Mouse (Mus musculus) brain, embryonic 14.5 days (tissue): ENCODE results near the gene Arid2. TPM values are rescaled to one million over a fixed set of nuclear protein-coding genes. Genes with fewer than 3 reads are reported as not detected.

Experiments
- DNase-seq: peaks from one replicate; pipeline ENCODE4 v3.0.0-alpha.2; 2011; ENCODE audit warnings: low read depth
- CTCF ChIP-seq: fragments of 200-500 bp; IDR thresholded peaks from 2 replicates; pipeline ENCODE4 v1.5.1; 2012; ENCODE audit warnings: inconsistent platforms, mild to moderate bottlenecking, moderate library complexity, borderline replicate concordance; ENCODE audit not compliant: insufficient read depth, insufficient read length; ENCODE audit errors: extremely low read depth
- POLR2A ChIP-seq: fragments of 200-500 bp; IDR thresholded peaks from 2 replicates; pipeline ENCODE4 v1.6.1; 2012; ENCODE audit warnings: mild to moderate bottlenecking, inconsistent platforms, borderline replicate concordance; ENCODE audit not compliant: poor library complexity, insufficient read depth, insufficient read length, severe bottlenecking; ENCODE audit errors: extremely low read depth
- polyA plus RNA-seq: library from polyadenylated mRNA; depleted of rRNA; stranded (reverse); fragments of >200 nt; gene quantifications from 2 replicates; pipeline ENCODE4 v1.2.3, GENCODE M21; 2012

Arid2 gene
- polyA plus RNA-seq, 1 experiment = 44.2 TPM

DNA sequence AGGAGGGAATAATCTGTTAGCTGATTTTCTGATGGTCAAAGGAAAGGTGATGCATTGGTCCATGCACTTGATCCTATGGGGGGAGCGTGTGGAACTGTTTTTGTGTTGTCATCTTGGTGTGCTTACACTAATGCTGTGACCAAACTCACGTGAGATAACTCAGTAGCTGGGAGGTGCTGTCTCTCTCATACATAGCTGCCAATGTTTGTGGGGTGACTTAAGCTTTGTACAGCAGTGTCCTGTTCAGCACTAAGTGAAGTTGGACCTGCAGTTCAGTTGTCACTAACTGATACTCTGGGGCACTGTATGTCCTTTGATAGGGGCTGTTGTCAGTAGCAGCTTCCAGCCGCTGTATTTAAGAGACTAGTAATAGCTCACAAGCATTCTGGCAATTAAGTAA is 43.2 kb downstream of the Arid2 start:
- no peak for DNase-seq
- no peak for TF ChIP-seq POLR2A
- TF ChIP-seq CTCF = no peak

- TF ChIP-seq CTCF = no peak
- no peak for TF ChIP-seq POLR2A
- DNase-seq = no peak
These were observed 45.3 kb downstream of the Arid2 start for GRCm38 (mm10) chr15:96332468-96333213.

DNA sequence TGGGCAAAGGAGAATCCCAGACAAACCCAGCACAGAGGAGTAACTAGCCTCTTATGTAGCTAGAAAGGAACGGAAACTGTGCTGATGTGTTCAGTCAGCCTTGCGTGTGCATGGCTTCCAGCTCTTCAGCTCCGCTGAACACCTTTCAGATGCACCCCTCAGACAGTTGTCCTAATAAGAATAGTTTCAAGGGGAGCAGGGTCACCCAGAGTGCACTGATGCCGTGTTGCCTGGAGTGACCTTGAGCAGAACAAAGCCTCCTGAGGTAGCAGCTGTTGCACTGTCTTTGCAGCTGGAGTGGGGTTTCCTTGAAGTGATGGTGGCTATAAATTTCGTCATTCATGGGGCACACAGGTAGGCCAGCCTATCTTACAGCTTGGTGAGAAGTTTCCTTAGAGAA is 46.0 kb downstream of the Arid2 start:
- TF ChIP-seq CTCF (no peak), POLR2A (no peak)
- DNase-seq = peak; percentile 10

DNA sequence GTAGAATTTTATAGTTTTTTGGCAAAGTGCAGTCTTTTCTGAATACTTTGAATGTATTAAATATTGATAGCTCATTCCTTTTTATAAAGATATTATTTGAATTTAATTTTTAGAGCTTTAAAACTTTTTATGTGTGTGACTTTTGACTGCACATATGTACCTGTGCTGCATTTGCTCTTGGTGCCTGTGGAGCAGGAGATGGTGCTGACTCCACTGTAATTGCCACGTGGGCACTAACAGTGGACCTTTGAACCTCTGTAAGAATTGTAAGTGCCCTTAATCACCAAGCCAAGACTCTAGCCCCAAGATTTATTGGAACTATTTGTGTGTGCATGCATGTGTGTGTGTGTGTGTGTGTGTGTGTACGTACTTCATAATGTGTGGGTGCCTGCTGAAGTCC is 53.6 kb downstream of the Arid2 start:
- TF ChIP-seq CTCF (no peak), POLR2A (no peak)

DNA sequence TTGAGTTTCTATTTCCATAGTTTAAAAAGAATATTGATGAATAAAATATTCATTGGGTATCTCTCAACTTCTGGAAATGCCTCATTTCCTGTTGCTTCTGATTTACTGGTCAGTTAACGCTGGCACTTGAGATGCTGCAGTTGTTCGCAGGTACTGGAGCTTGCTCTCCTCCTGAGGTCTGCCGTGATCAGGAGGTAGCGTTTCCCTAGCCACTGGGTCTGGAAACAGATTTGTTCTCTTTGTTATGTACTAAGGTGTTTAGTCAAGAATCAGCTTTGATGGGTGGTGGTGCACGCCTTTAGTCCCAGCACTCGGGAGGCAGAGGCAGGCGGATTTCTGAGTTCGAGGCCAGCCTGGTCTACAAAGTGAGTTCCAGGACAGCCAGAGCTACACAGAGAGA is 54.8 kb downstream of the Arid2 start:
- no peak for DNase-seq
- TF ChIP-seq CTCF (no peak), POLR2A (no peak)

More for the DNA sequence above, 53.6 kb downstream of the Arid2 start:
- no peak for DNase-seq

- TF ChIP-seq POLR2A (no peak), CTCF (no peak)
- DNase-seq = no peak
These were observed 55.6 kb downstream of the Arid2 start for GRCm38 (mm10) chr15:96342871-96343270.

GRCm38 (mm10) chr15:96344591-96345285 is 57.4 kb downstream of the Arid2 start:
- no peak for TF ChIP-seq POLR2A
- TF ChIP-seq CTCF = no peak
- DNase-seq = no peak

DNA sequence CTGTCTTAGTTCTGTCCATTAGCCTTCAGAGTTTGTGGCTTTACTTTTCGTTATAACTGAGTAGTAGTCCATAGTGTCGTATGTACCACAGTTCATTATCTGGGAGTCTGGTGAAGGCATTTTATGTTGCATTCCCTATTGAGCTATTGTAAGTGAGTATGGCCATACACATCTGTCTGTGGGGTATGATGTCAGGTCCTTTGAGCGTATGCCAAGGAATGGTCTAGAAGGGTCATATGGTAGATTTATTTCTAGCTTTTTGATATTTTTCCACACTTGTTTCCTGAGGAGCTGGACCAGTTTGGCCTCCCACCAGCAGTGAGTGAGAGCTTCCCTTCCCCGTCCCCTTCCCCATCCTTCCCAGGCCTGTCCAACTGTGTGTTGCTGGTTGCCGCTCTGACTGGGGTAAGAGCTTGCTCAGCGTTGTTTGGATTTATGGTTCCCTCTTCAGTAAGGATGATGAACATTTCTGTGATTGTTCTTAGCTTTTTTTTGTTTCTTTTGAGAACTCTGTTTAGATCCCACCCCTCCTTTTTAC is 58.1 kb downstream of the Arid2 start:
- DNase-seq = no peak

GRCm38 (mm10) chr15:96351432-96351831 is 64.1 kb downstream of the Arid2 start:
- no peak for TF ChIP-seq POLR2A
- TF ChIP-seq CTCF = no peak
- DNase-seq = no peak

More for the DNA sequence above, 58.1 kb downstream of the Arid2 start:
- no peak for TF ChIP-seq POLR2A
- TF ChIP-seq CTCF = no peak

DNA sequence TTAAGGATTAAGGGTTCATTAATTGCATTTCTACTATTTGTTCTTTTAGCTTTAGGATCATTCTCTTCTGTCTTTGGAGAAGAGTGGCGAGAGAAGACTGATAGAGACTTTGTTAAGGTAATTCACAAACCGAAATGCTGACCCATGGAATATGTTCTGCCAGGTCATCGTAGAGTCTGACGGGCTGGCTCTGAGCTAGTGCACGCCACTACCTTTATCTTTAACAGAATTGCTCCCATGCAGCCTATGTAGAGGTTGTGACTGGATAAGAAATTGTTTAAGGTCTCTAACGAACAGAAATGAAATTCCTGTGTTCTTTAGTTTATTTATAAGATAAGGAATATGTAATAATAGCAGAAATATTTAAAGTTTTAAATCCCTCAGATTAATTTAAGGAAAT is 71.6 kb downstream of the Arid2 start:
- DNase-seq = no peak
- no peak for TF ChIP-seq CTCF
- no peak for TF ChIP-seq POLR2A

GRCm38 (mm10) chr15:96360614-96361013 is 73.3 kb downstream of the Arid2 start:
- DNase-seq = no peak
- TF ChIP-seq POLR2A (no peak), CTCF (no peak)
